Mouse (Mus musculus) liver, adult 2 months (tissue): ENCODE measurements around the gene Parvg.

Experiments used
- CTCF ChIP-seq: fragments of 200-500 bp; IDR thresholded peaks from 2 replicates; pipeline ENCODE4 v1.5.1; 2011; ENCODE audit warnings: low read depth, low read length, control low read depth
- POLR2A ChIP-seq: fragments of 200-500 bp; IDR thresholded peaks from 2 replicates; pipeline ENCODE4 v1.6.1; 2011; ENCODE audit warnings: low read length, control low read depth; ENCODE audit not compliant: insufficient read depth; ENCODE audit errors: extremely low read depth

- TF ChIP-seq POLR2A (no peak), CTCF (no peak)
These were observed 45.2 kb upstream of the Parvg start for GRCm38 (mm10) chr15:84278656-84279055.
